Mouse (Mus musculus): ENCODE measurements around the gene Snx7.

Snx7 gene

GRCm38 (mm10) chr3:117868637-117869323 is at the start of gene Snx7:
Snx7 (minus strand) TSS chr3:117868936.
- in situ Hi-C loops (cut with MboI; ENCODE audit: unreplicated experiment in 2 of 2) = no loop called here

GRCm38 (mm10) chr3:117915420-117915819 is 46.7 kb upstream of the Snx7 start:
- in situ Hi-C loops (cut with MboI; ENCODE audit: unreplicated experiment in 2 of 2) = no loop called here

GRCm38 (mm10) chr3:117893736-117894135 is 25.0 kb upstream of the Snx7 start:
- in situ Hi-C loops (cut with MboI; ENCODE audit: unreplicated experiment in 2 of 2) = no loop called here

GRCm38 (mm10) chr3:117875450-117875849 is 6.7 kb upstream of the Snx7 start:
- in situ Hi-C loops (cut with MboI; ENCODE audit: unreplicated experiment in 2 of 2) = no loop called here

GRCm38 (mm10) chr3:117873209-117873863 is 4.6 kb upstream of the Snx7 start:
- in situ Hi-C loops (cut with MboI; ENCODE audit: unreplicated experiment in 2 of 2) = no loop called here

- in situ Hi-C loops (cut with MboI; ENCODE audit: unreplicated experiment in 2 of 2) = no loop called here
Observed at GRCm38 (mm10) chr3:117869324-117869715, 584 bp upstream of the Snx7 start.

- in situ Hi-C loops (cut with MboI; ENCODE audit: unreplicated experiment in 2 of 2) = no loop called here
Observed at GRCm38 (mm10) chr3:117868091-117868490, 645 bp downstream of the Snx7 start.

GRCm38 (mm10) chr3:117866696-117867407 is 1.9 kb downstream of the Snx7 start:
- in situ Hi-C loops (cut with MboI; ENCODE audit: unreplicated experiment in 2 of 2) = no loop called here

GRCm38 (mm10) chr3:117865621-117866020 is 3.1 kb downstream of the Snx7 start:
- in situ Hi-C loops (cut with MboI; ENCODE audit: unreplicated experiment in 2 of 2) = no loop called here

- in situ Hi-C loops (cut with MboI; ENCODE audit: unreplicated experiment in 2 of 2) = no loop called here
Observed at GRCm38 (mm10) chr3:117862951-117863350, 5.8 kb downstream of the Snx7 start.

- in situ Hi-C loops (cut with MboI; ENCODE audit: unreplicated experiment in 2 of 2) = no loop called here
Observed at GRCm38 (mm10) chr3:117861977-117862434, 6.7 kb downstream of the Snx7 start.

- in situ Hi-C loops (cut with MboI; ENCODE audit: unreplicated experiment in 2 of 2) = no loop called here
Observed at GRCm38 (mm10) chr3:117858996-117859395, 9.7 kb downstream of the Snx7 start.

GRCm38 (mm10) chr3:117853729-117854128 is 15.0 kb downstream of the Snx7 start:
- in situ Hi-C loops (cut with MboI; ENCODE audit: unreplicated experiment in 2 of 2) = no loop called here

GRCm38 (mm10) chr3:117852054-117852361 is 16.7 kb downstream of the Snx7 start:
- in situ Hi-C loops (cut with MboI; ENCODE audit: unreplicated experiment in 2 of 2) = no loop called here

GRCm38 (mm10) chr3:117851278-117852053 is 17.3 kb downstream of the Snx7 start:
- in situ Hi-C loops (cut with MboI; ENCODE audit: unreplicated experiment in 2 of 2) = no loop called here

GRCm38 (mm10) chr3:117848866-117849265 is 19.9 kb downstream of the Snx7 start:
- in situ Hi-C loops (cut with MboI; ENCODE audit: unreplicated experiment in 2 of 2) = no loop called here

- in situ Hi-C loops (cut with MboI; ENCODE audit: unreplicated experiment in 2 of 2) = no loop called here
Observed at GRCm38 (mm10) chr3:117842658-117843057, 26.1 kb downstream of the Snx7 start.

GRCm38 (mm10) chr3:117839867-117840545 is 28.7 kb downstream of the Snx7 start:
- in situ Hi-C loops (cut with MboI; ENCODE audit: unreplicated experiment in 2 of 2) = no loop called here

- in situ Hi-C loops (cut with MboI; ENCODE audit: unreplicated experiment in 2 of 2) = no loop called here
Observed at GRCm38 (mm10) chr3:117838020-117838419, 30.7 kb downstream of the Snx7 start.

- in situ Hi-C loops (cut with MboI; ENCODE audit: unreplicated experiment in 2 of 2) = no loop called here
Observed at GRCm38 (mm10) chr3:117826486-117827200, 42.1 kb downstream of the Snx7 start.

All from v-Abl transformed pro-B cells (cell line).